Mouse (Mus musculus) ZHBTc4 (cell line): Measurements from ENCODE around the gene Atp5s.

Experiments used
- DNase-seq: peaks from one replicate; pipeline ENCODE4 v3.0.0-alpha.2; 2011; ENCODE audit warnings: low read depth, low spot score

Atp5s gene

DNA sequence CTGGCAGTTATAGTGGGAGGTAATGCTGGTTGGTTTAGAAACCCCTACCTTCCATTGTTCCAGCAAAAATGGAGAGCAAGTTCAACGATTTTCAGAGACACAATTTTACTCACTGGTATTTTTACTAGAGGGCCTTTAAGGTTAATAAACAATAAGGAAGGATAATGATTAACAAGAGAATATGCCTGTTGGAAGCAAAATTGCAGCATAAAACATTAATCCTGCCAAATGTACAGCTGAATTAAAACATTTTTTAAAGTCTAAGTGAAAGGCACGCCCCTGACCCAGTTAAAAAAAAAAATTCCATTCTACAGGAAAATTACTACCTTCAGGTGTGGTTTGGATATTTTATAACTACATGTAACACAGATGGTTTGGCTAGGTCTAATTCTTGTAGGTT lies 53.2 kb downstream of the Atp5s start:
- DNase-seq = no peak

DNA sequence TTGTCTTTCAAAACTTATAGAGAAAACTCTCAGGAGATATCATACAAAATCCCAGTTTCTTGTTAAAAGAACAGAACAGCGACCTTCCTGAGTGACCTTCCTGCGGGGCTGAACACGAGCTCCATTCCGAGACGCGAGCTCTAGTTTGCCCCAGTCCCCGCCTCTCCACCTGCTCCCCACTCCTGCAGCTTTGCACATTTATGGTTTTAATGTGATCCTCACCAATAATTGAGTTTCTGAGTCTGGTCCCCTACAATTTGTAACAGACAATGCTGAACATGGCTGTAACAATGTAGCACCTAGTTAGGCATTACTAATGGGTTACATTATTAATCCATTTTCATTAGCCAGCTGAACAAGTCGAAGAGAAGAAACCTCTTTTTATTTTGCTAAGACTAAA lies 56.7 kb downstream of the Atp5s start:
- DNase-seq = no peak

DNA sequence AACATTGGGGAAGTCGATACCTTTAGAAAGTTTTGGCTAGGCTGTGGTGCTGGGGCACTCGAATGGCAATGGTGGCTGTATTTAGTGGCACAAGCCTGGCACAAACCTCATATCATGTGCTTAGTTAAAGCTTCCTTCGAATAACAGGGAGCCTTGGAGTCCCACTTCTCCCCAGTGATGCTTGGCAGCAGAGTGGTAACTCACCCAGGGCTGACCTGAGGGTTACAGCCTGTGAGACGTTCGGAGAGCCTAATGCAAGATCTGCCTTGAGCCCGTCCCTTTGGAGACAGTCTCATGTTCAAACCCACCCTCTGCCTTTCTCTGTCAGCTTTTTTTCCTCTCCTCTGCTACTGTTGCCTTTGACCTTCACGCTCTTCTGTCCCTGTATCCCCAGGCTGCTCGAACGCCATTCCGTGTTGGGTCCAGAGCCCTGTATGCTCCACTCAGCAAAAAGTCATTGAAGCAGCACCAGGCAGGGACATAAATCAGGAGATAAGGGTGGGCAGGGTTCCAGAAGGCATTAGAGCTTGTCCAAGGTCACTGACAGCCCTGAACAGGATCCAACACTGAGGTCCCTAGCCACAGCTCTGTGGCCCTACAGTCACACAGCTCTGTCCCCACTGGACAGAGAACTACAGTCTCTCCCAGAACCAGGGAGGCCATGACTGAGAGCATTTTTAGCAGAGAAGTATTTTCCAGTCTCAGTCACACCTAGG lies 57.3 kb downstream of the Atp5s start:
- no peak for DNase-seq

DNA sequence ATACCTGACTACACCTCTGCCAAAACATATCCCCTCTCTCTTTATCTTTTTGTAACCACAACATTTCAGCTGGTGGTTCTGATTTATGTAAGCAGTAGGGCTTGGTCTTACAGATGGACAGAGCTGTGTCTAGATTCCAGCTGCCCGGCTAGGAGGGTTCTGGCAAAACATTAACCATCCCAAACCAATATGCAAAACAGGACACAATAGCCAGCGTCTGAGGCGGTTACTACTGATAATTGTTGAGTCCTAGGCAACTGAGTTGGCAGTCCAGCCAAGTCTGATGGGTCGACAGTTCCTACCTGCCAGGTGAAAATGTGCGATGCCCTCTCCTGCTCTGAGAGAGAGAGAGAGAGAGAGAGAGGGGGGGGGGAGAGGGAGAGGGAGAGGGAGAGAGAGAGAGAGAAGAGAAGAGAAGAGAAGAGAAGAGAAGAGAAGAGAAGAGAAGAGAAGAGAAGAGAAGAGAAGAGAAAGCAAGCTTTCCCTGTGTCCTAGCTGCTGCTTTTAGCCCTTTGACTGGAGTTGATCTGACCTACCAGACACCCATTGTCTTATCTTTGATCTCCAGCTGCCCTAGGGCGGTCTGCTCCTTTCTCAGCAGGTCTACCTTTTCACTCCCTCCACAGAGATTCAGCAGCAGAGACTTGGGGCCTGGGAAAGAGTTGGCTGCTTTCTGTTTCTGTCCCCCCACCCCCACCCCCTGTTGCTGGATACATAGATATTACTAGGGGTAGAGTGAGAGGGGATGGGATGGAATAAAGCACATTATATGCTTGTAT lies 58.7 kb downstream of the Atp5s start:
- DNase-seq = peak; percentile 63

DNA sequence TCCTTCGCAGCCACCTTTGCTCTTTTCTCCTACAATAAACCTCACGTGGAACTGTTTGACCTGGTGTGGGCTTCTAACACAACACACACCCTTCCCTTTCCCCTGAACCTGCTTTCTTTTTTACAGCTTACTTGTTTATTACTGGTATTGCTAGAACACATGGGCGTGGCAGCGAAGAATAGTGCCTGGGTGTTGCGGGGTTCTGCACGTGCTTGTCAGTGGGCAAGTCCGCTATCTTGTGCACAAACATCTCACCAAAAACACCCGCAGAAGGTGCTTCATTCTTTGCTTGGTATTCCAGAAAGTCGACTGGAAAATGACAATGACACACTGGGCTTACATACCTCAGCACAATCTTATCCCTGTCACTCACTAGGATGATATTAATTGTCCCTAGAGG lies 60.7 kb downstream of the Atp5s start:
- DNase-seq = no peak

DNA sequence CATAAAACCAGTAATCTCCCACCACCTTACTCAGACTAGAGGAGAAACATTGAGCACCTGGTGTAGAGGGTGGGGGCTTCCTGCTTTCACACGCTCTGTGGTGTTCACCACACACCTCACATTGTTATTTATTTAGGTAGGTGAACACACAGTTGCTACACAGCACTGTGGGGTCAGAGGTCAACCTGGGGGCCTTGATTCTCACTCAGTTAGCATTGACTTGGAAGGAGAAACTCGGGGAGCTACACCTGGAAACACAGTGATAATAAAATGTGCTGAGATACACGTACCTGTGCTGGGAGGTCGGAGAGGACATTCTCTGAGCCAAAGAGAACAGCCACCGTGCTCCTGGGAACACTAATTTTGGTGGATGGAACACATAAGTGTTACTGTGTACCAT lies 63.6 kb downstream of the Atp5s start:
- no peak for DNase-seq

DNA sequence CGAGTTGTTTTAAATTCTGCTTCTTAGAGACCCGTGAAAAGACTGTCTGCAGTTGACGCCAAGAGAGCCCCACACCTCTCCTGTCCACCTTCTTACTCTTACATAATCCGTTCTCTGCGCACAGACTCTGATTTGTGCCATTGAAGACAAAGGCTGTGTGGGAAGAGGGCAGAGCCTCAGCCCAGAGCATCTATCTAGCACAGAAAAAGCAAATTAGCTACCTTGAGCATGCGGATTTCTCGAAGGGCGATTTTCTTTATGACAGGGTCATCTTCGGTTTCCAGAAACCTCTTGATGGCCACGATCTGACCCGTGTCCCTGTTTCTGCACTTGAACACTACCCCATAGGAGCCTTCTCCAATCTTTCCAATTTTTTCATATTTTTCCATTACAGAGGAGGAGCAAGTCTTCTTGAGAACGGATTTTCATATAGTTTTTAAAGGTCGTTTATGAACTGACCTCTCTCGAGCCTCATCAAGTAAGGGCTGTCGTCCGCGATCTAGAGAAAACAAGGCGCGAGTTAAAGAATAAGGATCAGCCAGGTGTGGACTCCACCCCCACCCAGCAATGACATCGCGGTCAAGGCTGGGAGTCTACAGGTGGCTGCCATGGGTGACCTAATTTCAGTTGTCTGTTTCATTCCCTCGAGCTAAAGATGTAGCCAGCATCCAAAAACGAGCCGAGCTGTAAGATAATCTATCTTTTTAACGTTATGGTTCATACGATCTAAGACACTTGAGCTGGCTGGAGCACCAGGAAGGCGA lies 65.2 kb downstream of the Atp5s start:
- no peak for DNase-seq

DNA sequence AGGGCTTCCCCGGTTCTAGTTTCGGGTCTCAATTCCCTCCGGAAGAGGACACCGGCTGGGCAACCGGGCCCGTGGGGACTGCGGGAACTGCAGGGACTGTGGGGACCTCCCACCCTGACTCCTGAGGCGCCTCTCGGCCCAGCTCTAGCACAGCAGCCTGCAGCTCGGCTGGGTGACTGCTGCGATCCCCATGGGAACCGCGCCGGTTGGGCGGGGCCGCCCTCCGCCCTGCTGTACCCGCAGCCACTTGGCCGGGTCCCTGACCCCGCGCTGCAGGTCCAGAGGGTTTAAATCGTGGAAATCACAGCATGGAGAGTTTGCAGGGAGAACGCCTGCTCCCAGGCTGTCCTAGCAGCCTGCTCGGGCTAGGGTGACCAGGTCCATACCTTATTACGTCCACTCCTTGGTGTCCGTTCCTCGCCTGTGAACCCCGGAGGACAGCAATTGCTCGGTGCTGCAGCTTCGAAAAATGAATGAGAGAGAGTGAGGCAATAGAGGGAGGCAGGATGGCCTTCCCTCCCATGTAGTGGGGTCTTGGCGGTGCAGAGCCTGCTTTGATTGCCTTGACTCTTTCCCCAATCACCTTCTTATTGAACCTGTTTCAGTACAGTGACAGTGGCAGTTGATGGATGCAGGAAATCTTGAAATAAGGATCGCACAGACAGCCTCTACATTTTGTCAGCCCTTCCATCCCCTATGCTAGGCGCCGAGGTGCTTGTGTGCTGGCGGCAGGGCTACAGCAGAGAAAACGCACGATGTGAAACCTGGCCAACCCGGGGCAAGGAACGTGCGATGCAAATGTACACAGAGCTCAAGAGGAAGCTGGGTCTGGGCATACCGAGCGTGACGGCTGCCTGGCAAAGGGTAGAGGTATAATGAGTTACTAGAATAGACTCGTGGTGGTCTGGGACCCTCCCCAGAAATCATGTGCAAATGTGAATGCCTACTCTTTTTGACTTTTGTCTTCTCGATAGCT lies 66.1 kb downstream of the Atp5s start, which contains the start of gene Cdkl1:
Cdkl1 (minus strand) TSS at position 738 of the 976 bp plus-strand sequence.
- peak; percentile 72 for DNase-seq
